Mouse (Mus musculus): ENCODE results near the gene Gnai2.

Gnai2 gene

DNA sequence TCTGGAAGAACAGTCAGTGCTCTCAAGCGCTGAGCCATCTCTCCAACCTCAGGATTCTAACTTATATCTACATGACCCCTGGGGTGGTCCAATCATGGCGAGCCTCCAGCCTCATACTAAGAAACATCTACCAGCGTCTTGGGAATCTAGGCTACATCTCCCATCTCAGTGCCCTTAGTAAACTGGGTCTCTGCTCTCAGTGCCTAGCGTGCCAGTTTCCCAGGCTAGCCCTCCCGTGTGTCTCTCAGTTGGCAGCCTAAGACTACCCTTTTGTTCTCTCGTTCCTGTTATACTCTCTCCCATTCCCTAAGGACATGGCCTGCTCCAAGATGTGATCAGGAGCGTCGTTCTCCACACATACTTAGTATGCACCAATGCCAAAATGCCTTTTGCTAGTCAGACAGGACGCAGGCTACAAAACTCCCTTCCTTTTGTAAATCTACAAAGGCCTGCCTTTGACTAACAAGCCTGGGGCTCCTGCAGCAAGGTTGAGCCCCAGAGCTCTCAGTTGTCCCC is 3.8 kb downstream of the Gnai2 start:
- no peak for DNase-seq (ENCODE audit: low read depth, low spot score)

- DNase-seq (ENCODE audit: low read depth, low spot score), result no peak
These were observed 4.6 kb downstream of the Gnai2 start for GRCm38 (mm10) chr9:107630576-107630975.

- no peak for DNase-seq (ENCODE audit: low read depth, low spot score)
These were observed 5.2 kb downstream of the Gnai2 start for GRCm38 (mm10) chr9:107629901-107630425.

GRCm38 (mm10) chr9:107629411-107629730 is 5.8 kb downstream of the Gnai2 start:
- DNase-seq (ENCODE audit: low read depth, low spot score), result no peak

DNA sequence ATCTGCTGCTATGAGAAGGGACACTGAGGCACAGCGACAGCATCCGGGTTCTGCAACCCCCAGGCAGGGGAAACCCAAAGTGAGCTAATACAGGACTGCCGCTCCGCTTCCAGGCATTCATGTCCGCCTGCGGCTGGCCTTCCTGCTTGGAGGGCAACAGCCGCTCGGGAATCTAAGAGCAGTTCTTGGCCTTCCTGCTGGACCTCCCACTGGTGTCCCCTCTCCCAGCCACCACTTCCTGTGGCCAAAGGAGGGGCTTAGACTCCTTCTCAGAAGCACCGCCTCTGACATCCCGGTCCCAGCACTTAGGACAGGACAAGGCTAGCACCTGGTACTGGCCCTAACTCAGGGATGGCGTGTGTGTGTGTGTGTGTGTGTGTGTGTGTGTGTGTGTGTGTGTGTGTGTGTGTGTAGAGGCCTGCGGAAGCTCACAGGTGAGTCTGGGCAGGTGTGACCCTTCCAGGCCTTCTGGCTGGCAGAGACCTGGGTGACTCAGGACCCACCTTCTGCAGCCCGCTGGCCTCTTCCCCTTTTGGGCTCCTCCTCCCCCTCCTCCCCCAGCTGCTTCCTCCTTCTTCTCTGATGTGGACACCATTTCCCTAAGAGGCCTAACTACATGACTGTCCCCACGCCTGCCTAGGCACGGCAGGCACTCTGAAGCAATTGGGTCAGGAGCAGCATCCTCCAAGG is 6.3 kb downstream of the Gnai2 start:
- no peak for DNase-seq (ENCODE audit: low read depth, low spot score)

DNA sequence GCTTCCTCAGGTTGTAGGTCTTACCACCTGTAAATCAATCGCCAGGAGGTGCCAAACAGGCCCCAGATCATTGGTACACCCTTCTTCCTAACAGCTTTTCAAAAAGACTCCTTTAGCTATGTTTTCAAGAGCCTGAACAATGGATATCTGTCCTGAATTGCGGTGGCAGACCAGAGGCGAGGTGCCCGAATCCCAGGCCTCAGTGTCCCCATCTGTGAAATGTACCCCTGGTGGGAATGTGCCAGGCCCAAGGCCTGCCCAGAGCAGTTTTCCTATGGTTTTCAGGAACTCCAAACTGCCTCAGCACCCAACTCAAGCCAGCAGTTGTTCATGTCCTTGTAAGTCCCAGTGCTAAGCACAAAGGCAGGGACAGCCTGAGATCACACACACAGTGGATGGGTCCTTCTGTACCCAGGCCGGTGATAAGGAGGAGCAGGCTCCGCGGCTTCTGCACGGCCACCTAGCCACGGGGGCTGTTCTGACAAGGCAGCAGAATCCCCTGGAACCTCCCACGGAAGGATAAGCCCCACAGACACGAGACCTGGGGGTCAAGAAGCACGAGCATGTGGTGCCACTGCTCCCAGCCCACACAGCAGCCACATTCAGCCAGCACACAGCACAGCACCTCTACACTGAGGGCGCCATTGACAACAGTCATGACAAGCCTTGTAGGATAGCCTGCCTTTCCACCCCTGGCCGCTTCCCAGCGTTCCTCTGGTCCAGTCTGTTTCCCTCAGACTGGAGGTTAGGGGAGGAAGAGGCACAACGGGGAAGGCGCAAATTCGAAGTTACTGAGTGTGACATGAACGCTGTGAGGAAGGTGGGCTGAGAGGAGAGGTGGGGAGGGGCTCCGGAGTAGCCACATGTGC is 7.5 kb downstream of the Gnai2 start:
- DNase-seq (ENCODE audit: low read depth, low spot score), result no peak

DNA sequence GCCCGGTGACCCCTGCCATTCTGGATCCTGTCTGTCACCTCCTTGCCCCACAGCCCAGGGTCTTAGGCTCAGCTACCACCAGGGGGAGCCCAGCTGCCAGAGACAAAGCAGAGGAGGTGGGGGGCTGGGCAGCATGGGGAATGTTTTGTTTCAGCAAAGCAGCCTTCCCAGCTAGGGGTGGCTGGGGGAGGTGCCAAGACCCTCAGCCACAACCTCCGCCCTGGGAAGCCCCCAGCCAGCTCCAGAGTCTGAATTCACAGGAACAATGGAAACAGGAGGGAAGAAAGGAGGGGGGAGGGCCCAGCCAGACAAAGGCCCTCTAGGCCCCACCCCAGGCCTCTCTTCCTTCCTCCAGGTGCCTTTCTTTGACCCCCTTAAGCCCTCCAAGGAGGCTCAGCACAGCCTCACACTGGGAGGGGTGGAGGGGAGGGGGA is 8.3 kb downstream of the Gnai2 start:
- no peak for DNase-seq (ENCODE audit: low read depth, low spot score)

DNA sequence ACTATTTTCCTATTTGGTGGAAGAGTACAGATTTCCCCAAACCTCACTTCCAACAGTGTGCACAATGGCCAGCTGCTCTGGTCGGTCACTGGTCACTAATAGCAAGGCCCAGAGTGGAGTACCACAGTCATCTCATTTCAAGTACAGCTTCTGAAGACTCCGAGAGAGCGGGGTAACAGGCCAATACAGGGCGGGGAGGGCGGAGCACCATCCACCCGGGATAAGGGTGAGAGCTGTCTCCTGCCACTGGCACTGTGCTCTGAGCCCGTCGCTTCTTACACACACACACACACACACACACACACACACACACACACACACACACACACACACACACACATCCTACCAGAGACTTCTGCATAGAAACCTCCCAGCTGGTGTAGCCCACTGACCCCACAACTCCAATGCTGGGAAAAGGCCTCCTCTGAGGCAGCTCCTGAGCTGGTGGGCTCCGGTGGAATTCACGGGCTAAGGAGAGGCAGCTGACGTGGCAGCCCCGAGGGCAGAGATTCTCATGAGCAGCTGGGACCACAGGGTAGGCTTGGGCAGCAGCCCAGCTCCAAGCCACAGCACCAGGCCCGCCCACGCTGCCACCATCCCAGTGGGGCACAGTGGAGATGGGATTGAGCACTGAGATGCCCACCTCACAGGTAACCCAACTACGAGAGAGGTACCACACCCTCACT is 8.9 kb downstream of the Gnai2 start:
- DNase-seq (ENCODE audit: low read depth, low spot score), result no peak

DNA sequence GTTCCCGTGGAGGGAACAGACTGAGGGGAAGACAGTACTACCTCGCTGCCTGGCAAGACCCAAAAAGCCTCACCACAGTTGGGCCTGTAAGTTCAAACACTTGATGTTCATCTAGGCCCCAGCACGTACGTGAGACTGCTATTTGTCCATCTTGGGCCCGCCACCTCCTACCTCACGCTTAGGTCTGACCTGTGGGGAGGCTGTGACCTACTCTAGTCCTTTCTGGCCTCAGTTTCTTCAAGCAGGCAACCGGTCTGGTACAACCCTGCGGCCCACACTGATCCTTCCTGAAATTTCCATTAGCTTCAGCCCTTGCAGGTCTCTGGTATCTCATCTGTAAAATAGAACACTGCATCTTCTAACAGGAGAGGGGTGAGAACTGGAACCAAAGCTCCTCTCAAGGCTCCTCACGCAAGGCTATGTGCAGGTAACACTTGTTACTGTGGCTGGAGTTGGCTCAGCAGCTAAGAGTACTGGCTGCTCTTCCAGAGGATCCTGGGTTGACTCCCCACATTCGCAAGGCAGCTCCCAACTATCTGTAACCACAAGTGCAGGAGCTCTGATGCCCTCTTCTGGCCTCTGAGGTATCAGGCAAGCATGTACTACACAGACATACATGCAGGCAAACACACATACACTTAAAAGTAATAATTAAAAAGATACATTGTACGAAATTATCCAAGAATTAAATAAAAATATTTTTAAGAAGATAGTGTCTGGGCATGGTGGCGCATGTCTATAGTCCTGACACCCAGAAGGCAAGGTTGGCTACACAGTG is 9.6 kb downstream of the Gnai2 start:
- DNase-seq (ENCODE audit: low read depth, low spot score), result no peak

DNA sequence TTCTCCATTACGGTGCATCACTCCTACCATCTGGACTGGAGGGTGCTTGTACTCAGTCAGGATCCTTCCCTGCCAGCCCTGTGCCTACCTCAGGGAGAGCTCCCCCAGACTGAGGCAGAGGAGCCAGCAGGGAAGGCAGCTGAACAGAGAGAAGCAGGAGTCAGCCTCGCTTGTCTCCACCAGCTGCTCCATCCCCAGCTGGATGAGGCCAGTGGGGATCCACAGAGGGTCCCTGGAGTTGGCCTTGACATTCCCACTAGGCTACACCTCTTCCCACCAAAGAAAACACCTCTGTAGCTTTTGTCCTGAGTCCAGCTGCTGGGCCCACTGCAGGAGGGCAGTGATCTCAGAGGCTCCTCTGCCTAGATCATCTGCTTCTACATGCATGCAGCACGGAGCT is 10.2 kb downstream of the Gnai2 start:
- DNase-seq (ENCODE audit: low read depth, low spot score), result no peak

- no peak for DNase-seq (ENCODE audit: low read depth, low spot score)
These were observed 10.6 kb downstream of the Gnai2 start for GRCm38 (mm10) chr9:107624539-107624938.

DNA sequence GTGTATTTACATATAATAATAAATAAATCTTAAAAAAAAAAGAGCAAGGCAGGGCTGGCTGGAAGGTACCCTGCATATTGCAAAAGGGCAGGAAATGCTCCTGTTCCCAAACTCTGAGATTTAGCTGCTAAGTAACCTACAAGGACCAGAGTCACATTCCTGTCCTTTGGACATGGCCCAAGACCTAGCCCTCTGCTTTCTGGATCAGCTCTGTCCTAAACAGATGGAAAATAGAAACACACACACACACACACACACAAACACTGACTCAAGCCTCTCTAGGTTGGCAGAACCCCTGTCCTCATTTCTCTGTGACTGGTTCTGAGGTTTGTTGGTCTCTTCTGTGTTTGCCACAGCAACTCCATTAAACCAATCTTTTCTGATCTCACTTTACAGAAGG is 14.2 kb downstream of the Gnai2 start:
- no peak for DNase-seq (ENCODE audit: low read depth, low spot score)

DNA sequence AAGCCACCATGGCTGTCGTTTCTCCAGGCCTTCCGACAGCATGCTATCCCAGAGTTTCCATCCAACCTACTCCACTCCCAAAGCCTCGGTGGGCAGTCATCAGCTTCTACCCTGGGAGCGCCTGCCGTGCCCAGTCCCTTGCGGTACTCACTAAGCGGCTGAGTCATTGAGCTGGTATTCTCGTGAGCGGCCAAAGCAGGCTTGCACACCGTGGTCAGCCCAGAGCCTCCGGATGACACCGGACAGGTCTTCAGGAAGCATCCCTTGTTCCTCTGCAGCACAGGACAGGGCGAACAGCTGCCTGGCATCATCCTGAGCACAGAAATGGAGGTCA is 15.7 kb downstream of the Gnai2 start:
- no peak for DNase-seq (ENCODE audit: low read depth, low spot score)

GRCm38 (mm10) chr9:107618778-107619545 is 16.2 kb downstream of the Gnai2 start:
- DNase-seq (ENCODE audit: low read depth, low spot score), result no peak

- DNase-seq (ENCODE audit: low read depth, low spot score), result no peak
These were observed 17.1 kb downstream of the Gnai2 start for GRCm38 (mm10) chr9:107618098-107618497.

DNA sequence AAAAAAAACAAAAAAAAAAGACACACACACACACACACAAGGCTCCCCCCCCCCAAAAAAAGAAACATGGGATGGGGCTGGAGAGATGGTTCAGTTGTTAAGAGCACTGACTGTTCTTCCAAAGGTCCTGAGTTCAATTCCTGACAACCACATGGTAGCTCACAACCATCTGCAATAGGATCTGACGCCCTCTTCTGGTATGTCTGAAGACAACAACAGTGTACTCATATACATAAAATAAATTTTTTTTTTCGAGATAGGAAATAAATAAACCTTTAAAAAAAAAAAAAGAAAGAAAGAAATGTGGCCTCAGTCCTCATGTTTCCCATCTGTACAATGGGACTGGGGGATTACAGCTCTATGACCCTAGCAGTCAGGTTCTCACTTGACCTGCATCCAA is 17.7 kb downstream of the Gnai2 start:
- no peak for DNase-seq (ENCODE audit: low read depth, low spot score)

DNA sequence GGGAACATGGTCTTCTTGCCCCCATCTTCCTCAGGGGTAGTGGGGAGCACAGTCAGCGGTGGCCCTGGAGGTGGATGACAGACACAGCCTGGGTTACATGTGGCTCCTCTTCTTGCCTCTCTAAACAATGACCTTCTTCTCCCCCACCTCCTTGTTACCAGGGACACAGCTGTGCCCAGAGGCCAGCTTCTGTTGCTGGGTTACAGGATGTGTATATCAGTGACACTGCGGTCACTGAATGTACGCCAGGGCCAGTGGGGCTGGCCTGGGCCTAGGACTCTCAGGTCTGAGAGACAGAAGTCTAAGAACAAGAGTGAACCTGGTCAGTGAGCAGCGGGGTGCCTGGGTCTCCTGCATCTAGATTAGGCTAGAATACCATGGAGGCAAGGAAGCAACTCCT is 20.1 kb downstream of the Gnai2 start:
- DNase-seq (ENCODE audit: low read depth, low spot score), result no peak

- DNase-seq (ENCODE audit: low read depth, low spot score), result no peak
These were observed 22.1 kb downstream of the Gnai2 start for GRCm38 (mm10) chr9:107612945-107613569.

GRCm38 (mm10) chr9:107612191-107612944 is 22.8 kb downstream of the Gnai2 start:
- DNase-seq (ENCODE audit: low read depth, low spot score), result peak; percentile 95

Measured in retina, adult 2 months (tissue).